ENCODE assay signal across 15 mouse cellular contexts in the genomic region with DNA sequence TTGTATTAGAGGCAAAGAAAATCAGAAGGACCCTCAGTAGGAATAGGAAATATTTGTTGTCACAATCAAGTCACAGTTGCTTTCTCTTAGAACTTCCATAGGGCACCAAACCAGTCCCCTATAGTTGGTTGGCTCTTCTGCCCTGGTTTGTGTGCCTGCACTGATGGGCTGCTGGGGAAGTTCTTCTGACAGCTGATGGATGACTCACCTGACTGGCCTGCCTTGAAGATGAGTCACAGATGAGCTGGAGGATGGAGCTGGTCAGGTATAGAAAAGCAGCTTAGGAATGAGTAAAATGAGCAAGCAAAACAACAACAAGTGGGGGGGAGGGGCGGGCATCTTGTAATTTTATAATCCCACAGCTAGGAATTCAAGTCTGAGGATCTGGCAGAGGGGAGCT. TPM values are rescaled to one million over a fixed set of nuclear protein-coding genes. Genes with fewer than 3 reads are reported as not detected.
"Had no signal": no experiment of that assay in that cellular context is flagged by ENCODE, and none has a peak within 500 bp of the region (broad histone marks: within the 10 kb centered on the region; RNA-seq: fewer than 3 reads in every experiment).

No protein-coding gene starts in this region.

- H3K27ac ChIP-seq: limb, embryonic 12.5 days; liver, embryonic 13.5 days; lung, embryonic 15.5 days; macrophage; midbrain, embryonic 12.5 days had no signal

- H3K9me3 ChIP-seq: limb, embryonic 12.5 days; liver, embryonic 13.5 days; lung, embryonic 15.5 days; midbrain, embryonic 12.5 days had no signal

- ATAC-seq: liver, postnatal 0 days; midbrain, embryonic 16.5 days had no signal

- H3K4me1 ChIP-seq: limb, embryonic 12.5 days; liver, embryonic 13.5 days; lung, embryonic 15.5 days; midbrain, embryonic 12.5 days had no signal

- H3K36me3 ChIP-seq: liver, embryonic 13.5 days had no signal

- H3K9ac ChIP-seq: limb, embryonic 12.5 days; liver, embryonic 13.5 days; liver, postnatal 0 days; lung, embryonic 15.5 days; midbrain, embryonic 12.5 days had no signal

- H3K4me3 ChIP-seq: limb, embryonic 12.5 days; liver, embryonic 13.5 days; lung, embryonic 15.5 days; midbrain, embryonic 12.5 days had no signal

- H3K27me3 ChIP-seq: limb, embryonic 12.5 days; lung, embryonic 15.5 days; midbrain, embryonic 12.5 days had no signal

- DNase-seq: kidney, postnatal 36 days; layer of hippocampus, adult 9-11 months; layer of hippocampus, postnatal 36 days; liver; liver, embryonic 13.5 days; liver, postnatal 0 days; lung, postnatal 14 days; right cerebral cortex, postnatal 14 days; thymus, postnatal 36 days had no signal

- H3K4me2 ChIP-seq: limb, embryonic 12.5 days; liver, embryonic 13.5 days; lung, embryonic 15.5 days; midbrain, embryonic 12.5 days had no signal

RNA-seq across cellular contexts. Expression of a gene that starts 5.7 kb away (rescaled TPM):
- total RNA-seq: megakaryocyte-erythroid progenitor cell, adult 5-6 weeks had no signal
